Mouse (Mus musculus): ENCODE data around the gene Marcks.

Gene Marcks

GRCm38 (mm10) chr10:37136981-37137518, 1.7 kb downstream of the Marcks start:
- in situ Hi-C loops (cut with MboI, MseI): loop anchor here (5.0 kb wide), 3 partner anchors 100 to 655 kb away; no protein-coding TSS in a partner anchor

GRCm38 (mm10) chr10:37135951-37136751, 2.6 kb downstream of the Marcks start:
- in situ Hi-C loops (cut with MboI, MseI): loop anchor here (5.0 kb wide), 3 partner anchors 101 to 656 kb away; no protein-coding TSS in a partner anchor

GRCm38 (mm10) chr10:37133876-37134708, 4.6 kb downstream of the Marcks start:
- in situ Hi-C loops (cut with MboI, MseI): no loop called here

- in situ Hi-C loops (cut with MboI, MseI): no loop called here
These were observed 6.0 kb downstream of the Marcks start for GRCm38 (mm10) chr10:37132671-37133070.

- in situ Hi-C loops (cut with MboI, MseI): loop anchor here in 1 of 2 experiments (10.0 kb wide), 1 partner anchor 665 kb away; no protein-coding TSS in a partner anchor
These were observed 9.1 kb downstream of the Marcks start for GRCm38 (mm10) chr10:37129652-37130051.

- in situ Hi-C loops (cut with MboI, MseI): no loop called here
These were observed 23.4 kb downstream of the Marcks start for GRCm38 (mm10) chr10:37115329-37115728.

GRCm38 (mm10) chr10:37112812-37113211, 25.9 kb downstream of the Marcks start:
- in situ Hi-C loops (cut with MboI, MseI): no loop called here

- in situ Hi-C loops (cut with MboI, MseI): no loop called here
These were observed 26.4 kb downstream of the Marcks start for GRCm38 (mm10) chr10:37112362-37112761.

- in situ Hi-C loops (cut with MboI, MseI): no loop called here
These were observed 27.3 kb downstream of the Marcks start for GRCm38 (mm10) chr10:37111432-37111831.

GRCm38 (mm10) chr10:37106871-37107627, 31.7 kb downstream of the Marcks start:
- in situ Hi-C loops (cut with MboI, MseI): no loop called here

GRCm38 (mm10) chr10:37106303-37106702, 32.4 kb downstream of the Marcks start:
- in situ Hi-C loops (cut with MboI, MseI): no loop called here

GRCm38 (mm10) chr10:37102227-37103080, 36.3 kb downstream of the Marcks start:
- in situ Hi-C loops (cut with MboI, MseI): no loop called here

- in situ Hi-C loops (cut with MboI, MseI): no loop called here
These were observed 37.0 kb downstream of the Marcks start for GRCm38 (mm10) chr10:37101733-37102132.

- in situ Hi-C loops (cut with MboI, MseI): loop anchor here in 1 of 2 experiments (25.0 kb wide), 1 partner anchor 1966 kb away; no protein-coding TSS in a partner anchor
These were observed 42.2 kb downstream of the Marcks start for GRCm38 (mm10) chr10:37096529-37096928.

GRCm38 (mm10) chr10:37095803-37096202, 42.9 kb downstream of the Marcks start:
- in situ Hi-C loops (cut with MboI, MseI): loop anchor here in 1 of 2 experiments (25.0 kb wide), 1 partner anchor 1966 kb away; no protein-coding TSS in a partner anchor

GRCm38 (mm10) chr10:37093306-37093705, 45.4 kb downstream of the Marcks start:
- in situ Hi-C loops (cut with MboI, MseI): loop anchor here in 1 of 2 experiments (25.0 kb wide), 1 partner anchor 1969 kb away; no protein-coding TSS in a partner anchor

GRCm38 (mm10) chr10:37090411-37090810, 48.3 kb downstream of the Marcks start:
- in situ Hi-C loops (cut with MboI, MseI): loop anchor here in 1 of 2 experiments (25.0 kb wide), 1 partner anchor 1972 kb away; no protein-coding TSS in a partner anchor

- in situ Hi-C loops (cut with MboI, MseI): loop anchor here in 1 of 2 experiments (25.0 kb wide), 1 partner anchor 1978 kb away; no protein-coding TSS in a partner anchor
These were observed 54.6 kb downstream of the Marcks start for GRCm38 (mm10) chr10:37084071-37084470.

Measured in T-helper 17 cell (primary cell).